Mouse (Mus musculus): ENCODE measurements around the gene Slc9a8. TPM values are rescaled to one million over a fixed set of nuclear protein-coding genes. Genes with fewer than 3 reads are reported as not detected.
A peak's percentile ranks its signal among the peaks of the same experiment; 100 is the strongest.

The Slc9a8 gene
- total RNA-seq, 2 experiments from 2014 or later: 21.8 to 22.8 TPM

DNA sequence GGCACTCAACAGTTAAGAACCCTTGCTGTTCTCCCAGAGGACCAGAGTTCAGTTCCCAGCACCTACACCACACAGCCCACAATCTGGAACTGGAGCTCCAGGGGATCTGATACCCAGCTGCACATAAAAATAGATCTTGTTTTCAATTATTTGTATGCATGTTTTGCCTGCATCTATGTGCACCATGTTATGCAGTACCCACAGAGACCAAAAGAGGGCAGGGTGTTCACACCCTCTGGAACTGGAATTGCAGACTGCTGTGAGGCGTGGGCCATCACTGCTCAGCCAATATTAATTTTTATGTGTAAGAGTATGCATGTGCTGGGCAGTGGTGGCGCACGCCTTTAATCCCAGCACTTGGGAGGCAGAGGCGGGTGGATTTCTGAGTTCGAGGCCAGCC lies 75.8 kb downstream of the Slc9a8 start:
- no peak for DNase-seq
- intact Hi-C loops (cut with DNase I): no loop called here

- DNase-seq: no peak
- intact Hi-C loops (cut with DNase I): no loop called here
Observed at GRCm38 (mm10) chr2:167502554-167503252, 81.2 kb downstream of the Slc9a8 start.

DNA sequence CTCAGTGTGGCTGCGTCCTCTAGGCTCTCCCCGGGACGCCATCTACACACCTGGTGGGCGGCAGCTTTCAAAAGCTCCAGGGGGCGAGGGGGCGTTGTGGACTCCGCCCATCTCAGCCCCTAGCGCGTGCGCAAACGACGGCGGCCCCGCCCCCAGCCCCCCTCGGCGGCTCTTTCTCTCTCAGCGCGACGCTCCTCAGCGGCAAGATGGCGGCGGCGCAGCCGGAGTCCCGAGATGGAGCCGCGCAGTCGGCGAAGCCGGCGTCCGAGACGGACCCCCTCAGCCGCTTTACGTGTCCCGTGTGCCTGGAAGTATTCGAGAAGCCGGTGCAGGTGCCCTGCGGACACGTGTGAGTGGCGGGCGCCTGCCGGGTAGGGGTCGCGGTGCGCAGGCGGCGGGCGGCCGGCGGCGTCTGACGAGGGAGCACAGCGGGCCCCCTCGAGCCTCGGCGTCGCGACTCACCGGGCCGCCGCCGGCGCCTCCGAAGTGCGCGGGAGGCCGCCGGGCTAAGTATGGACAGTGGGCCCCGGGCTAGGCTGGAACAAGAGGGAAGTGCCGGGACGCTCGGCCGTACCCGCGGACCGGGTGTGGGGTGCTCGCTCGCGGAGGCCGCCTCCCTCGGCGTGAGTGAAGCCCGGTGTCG lies 81.9 kb downstream of the Slc9a8 start:
- DNase-seq: peak; percentile 79 to 81
- intact Hi-C loops (cut with DNase I): no loop called here

- peak; percentile 36 to 48 for DNase-seq
- intact Hi-C loops (cut with DNase I): no loop called here
Observed at GRCm38 (mm10) chr2:167503896-167504349, 82.4 kb downstream of the Slc9a8 start.

DNA sequence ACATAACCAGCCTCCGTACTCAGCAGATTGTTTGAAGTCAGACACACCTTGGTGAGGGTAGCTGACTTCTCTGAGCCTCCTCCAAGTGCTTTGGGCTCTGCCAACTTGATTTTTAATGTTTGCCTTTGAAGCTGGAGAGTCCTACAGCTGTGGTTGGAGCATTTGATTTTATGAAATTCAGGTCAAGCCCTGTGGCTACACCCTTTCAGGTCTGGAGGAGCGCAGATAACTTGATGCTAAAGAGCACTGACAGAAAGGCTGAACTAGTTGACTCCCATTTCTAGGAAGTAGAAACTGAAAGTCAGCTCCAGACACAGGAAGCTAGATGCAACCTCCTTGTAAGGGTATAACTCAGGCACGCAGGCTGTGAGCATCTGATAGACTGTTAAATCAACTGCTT lies 83.6 kb downstream of the Slc9a8 start:
- intact Hi-C loops (cut with DNase I): no loop called here
- DNase-seq: no peak

DNA sequence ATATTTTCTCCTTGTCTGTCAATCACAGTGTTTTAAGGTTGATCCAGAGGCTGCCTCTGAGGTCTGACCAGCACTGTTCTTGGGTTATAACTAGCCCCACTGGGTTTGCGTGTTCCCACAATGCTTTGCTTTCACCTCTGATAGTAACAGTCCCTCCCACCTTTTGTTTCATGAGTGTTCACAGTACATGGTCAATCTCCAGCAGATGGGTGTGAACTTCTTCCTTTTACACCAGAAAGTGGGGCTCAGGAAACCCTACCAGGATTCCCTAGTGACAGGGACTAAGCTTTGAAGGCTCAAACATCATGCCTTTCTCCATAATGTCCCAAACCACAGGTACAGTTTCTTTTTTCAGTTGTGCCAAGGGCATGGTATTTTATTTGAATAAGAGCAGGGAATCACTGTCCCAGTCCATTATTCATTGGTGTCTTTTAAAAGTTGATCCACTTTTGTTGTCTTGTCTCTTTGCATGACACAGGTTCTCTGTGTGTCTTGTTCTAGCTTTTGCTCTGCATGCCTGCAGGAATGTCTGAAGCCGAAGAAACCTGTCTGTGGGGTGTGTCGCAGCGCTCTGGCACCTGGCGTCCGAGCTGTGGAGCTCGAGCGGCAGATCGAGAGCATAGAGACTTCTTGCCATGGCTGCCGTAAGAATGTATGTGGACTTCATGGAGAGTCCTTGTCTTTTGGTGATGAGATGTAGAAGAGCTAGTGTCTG lies 85.2 kb downstream of the Slc9a8 start:
- intact Hi-C loops (cut with DNase I): no loop called here
- no peak for DNase-seq

DNA sequence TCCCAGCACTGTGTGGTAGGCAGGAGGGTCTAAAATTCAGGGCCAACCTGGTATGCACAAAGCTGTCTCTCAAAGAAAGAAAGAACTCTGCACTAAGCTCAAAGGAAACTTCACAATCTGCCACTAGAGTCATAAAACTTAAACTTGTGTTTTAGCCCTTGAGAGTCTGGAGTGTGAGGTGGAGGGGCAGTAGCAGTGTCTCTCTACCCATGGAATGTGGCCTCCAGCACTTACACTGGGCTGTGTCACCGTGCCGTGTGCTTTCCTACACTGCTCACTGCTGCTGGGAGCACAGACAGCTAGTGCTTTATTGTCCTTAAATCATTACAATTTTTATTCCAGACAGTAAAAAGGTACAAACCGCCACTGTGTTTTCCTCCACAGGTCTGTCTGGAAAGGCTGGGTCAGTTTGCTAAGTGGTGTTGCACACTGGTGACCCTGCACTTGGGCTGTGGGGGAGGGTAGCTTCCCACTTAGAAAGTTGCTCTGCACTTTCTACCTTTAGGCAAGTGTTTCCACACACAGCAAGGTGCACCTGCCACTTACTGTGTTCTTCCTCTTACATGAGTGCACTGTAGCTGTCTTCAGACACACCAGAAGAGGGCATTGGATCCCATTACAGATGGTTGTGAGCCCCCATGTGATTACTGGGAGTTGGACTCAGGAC lies 86.3 kb downstream of the Slc9a8 start:
- DNase-seq: no peak
- intact Hi-C loops (cut with DNase I): no loop called here

GRCm38 (mm10) chr2:167508569-167508968 lies 87.1 kb downstream of the Slc9a8 start:
- intact Hi-C loops (cut with DNase I): no loop called here
- no peak for DNase-seq

DNA sequence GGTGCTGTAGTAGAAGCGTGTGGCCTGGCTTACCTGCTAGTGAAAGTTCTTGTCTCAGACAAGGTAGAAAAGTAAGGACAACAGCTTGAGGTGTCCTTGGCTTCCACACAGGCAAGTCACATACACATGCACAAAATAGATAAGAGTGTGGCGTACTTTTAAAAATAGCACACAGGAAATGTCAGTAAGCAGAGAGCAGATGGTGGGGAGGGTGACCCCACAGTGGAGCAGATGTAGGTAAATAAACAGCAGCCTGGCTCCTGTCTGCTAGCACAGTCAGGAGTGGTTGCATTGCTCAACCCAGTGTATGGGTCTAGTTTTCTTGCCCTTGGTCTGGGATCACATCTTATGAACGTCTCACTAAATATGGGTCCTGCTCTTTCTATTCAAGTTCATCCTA lies 89.0 kb downstream of the Slc9a8 start:
- DNase-seq: no peak
- intact Hi-C loops (cut with DNase I): no loop called here

DNA sequence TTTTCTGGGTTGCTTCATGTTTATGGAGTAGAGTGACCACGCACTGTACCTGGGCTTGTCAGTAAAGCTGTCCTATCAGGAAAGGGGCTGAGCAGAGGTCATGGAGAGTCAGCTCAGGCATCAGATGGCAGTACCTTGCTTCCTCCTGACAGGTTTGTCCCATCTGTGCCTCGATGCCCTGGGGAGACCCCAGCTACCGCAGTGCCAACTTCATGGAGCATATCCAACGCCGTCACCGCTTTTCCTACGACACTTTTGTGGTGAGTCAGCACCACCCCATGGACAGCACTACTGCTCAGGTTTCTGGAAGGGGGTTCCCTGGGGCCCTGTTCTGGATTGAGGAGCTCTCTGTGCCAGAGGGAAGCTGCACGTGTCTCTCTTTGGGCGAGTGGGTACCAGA lies 90.9 kb downstream of the Slc9a8 start:
- no peak for DNase-seq

GRCm38 (mm10) chr2:167512970-167513369 lies 91.5 kb downstream of the Slc9a8 start:
- no peak for DNase-seq
- intact Hi-C loops (cut with DNase I): no loop called here

More for the DNA sequence above, 90.9 kb downstream of the Slc9a8 start:
- intact Hi-C loops (cut with DNase I): no loop called here

DNA sequence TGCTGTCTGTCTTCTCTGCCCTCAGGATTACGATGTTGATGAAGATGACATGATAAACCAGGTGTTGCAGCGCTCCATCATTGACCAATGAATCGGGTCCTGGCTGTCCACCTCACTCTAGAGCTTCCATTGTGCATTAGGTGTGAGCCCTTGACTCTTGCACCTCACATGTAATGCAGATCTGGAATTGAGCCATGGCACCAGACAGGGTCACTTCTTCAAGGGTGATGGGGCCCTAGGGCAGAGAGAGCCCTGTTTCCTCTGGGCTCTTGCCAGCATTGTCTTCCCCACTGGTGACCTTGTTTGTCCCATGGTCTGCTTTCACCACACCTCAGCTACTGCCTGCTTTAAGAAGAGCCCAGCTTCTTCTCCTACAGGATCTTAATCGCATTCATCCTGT lies 93.1 kb downstream of the Slc9a8 start:
- intact Hi-C loops (cut with DNase I): no loop called here
- no peak for DNase-seq

DNA sequence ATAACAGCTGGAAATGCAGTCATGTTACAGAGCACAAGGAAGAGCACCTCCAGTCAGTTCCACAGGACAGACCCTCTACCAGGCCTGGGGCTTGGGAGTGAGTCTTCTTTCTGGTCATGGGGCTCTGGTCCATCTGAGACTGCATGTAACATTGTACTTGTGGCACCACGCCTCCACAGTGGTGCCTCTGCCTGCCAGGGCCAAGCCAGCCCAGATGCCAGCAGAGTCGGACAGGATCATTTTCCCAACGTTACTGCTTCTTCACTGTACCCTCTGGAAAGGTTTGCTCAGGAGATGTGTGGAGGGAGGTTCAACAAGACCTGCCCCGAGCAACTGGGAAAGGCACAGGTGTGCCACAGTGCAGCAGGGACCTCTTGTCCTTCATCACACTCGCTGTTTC lies 94.2 kb downstream of the Slc9a8 start:
- intact Hi-C loops (cut with DNase I): no loop called here
- DNase-seq: no peak

GRCm38 (mm10) chr2:167519606-167520252 lies 98.2 kb downstream of the Slc9a8 start:
- no peak for DNase-seq
- intact Hi-C loops (cut with DNase I): no loop called here

Other genes with a start within 250 kb of the Slc9a8 start
- 10 to 100 TPM; 23.3 to 28.2 TPM for gene Kcnb1, start 231.6 kb upstream of the Slc9a8 start, total RNA-seq (2021)
- 1 to 10 TPM; 3.4 to 3.7 TPM for gene Ptgis, start 181.1 kb upstream of the Slc9a8 start, total RNA-seq (2021)
- gene B4galt5, start 72.5 kb upstream of the Slc9a8 start, total RNA-seq (2021): 1 to 10 TPM; 6.9 TPM
- 10 to 100 TPM; 31.8 to 32.2 TPM for gene Rnf114, start 70.9 kb downstream of the Slc9a8 start, total RNA-seq (2021)
- gene Spata2, start 71.2 kb downstream of the Slc9a8 start, total RNA-seq (2021): 10 to 100 TPM; 16.6 to 17.5 TPM
- gene Snai1, start 116.5 kb downstream of the Slc9a8 start, total RNA-seq (2021): under 1 TPM; 0.61 to 0.86 TPM
- gene Ube2v1, start 210.4 kb downstream of the Slc9a8 start, total RNA-seq (2021): 100 to 1,000 TPM; 160 to 167 TPM
- gene Gm20431, start 239.8 kb downstream of the Slc9a8 start, total RNA-seq (2021): 10 to 100 TPM in 1 of 2 experiments, 1 to 10 TPM in 1; 6.3 to 11.4 TPM